Mouse (Mus musculus) liver, adult 2 months (tissue): ENCODE results near the gene Meox1.

Source experiments
- CTCF ChIP-seq: fragments of 200-500 bp; IDR thresholded peaks from 2 replicates; pipeline ENCODE4 v1.5.1; 2011; ENCODE audit warnings: low read depth, low read length, control low read depth
- POLR2A ChIP-seq: fragments of 200-500 bp; IDR thresholded peaks from 2 replicates; pipeline ENCODE4 v1.6.1; 2011; ENCODE audit warnings: low read length, control low read depth; ENCODE audit not compliant: insufficient read depth; ENCODE audit errors: extremely low read depth

DNA sequence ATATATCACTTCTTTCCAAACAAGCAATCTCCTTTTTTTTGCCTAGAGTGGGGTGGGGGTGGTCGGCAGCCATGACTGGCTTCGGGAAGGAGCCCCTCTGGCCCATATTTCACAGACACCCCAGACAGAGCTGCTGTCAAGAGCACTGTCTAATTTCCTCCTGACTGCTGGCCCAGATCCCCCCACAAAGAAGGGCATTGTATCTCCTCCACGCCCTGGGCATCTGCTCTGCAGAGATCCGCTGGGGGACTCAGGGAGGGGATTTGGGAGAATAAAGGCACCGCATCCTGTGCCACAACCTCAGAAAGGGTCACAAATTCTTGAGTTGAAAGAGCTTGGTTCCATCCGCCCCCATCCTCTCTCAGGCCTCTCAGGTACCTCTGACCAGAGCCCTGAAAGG is 22.7 kb downstream of the Meox1 start:
- no peak for TF ChIP-seq POLR2A
- no peak for TF ChIP-seq CTCF
